Mouse (Mus musculus) cerebellum, postnatal 10 days (tissue): ENCODE measurements at regions not wholly inside any gene's neighbourhood (a gene's known extent, or its start where the extent isn't known, plus 50 kb on each side); places are given as distances from the start of the nearest gene placed in this dataset.
A peak's percentile ranks its signal among the peaks of the same experiment; 100 is the strongest.

ENCODE experiments used
- DNase-seq, 2 experiments: peaks; one replicate each; pipeline ENCODE4 v3.0.0; 2021; ENCODE audit warnings: mixed read lengths in 2 of 2

- peak in 1 of 2 experiments; percentile 9 for DNase-seq
These were observed 195.5 kb upstream of the Prdm1 start for GRCm38 (mm10) chr10:44723845-44724244.

DNA sequence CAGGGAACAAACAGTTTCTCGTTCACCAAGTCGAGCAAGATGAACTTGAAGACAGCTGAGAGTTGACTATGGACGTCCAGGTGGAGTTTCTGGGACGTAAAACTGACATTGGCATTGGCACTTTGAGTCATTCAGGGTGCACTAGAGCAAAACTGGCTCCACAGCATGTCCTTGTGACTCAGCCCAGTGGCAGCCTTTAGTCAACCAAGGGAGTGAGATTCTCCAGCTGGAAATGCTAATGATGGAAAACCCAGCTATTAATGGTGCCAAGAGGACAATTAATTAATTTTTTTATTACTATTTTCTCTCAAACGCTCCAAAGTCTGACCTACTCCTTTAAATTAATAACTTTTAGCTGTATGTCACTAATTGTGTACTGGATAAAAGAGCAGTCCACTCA, 195.0 kb upstream of the Prdm1 start:
- peak in 1 of 2 experiments; percentile 14 for DNase-seq

- DNase-seq = no peak
These were observed 193.4 kb upstream of the Prdm1 start for GRCm38 (mm10) chr10:44721670-44722069.

- DNase-seq = no peak
These were observed 188.3 kb upstream of the Prdm1 start for GRCm38 (mm10) chr10:44716612-44717011.

DNA sequence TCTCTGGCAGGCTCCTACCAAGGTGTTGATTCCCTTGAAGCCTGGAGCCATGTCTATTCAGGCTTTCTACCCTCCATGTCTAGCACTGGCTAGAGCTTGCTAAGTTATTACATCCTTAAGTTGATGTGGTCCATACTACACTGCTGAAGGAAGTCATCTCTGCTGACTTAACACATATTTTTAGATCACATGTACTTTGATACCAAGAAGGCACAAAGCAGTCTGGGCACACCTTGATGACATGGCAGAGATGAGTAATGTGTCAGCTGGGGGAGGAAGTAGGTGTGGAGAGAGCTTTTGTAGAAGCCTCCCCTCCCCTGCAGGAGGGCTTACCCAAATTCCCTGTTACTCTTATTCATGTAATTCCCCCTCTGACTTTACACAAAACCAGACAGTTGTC, 187.6 kb upstream of the Prdm1 start:
- DNase-seq = no peak

GRCm38 (mm10) chr10:44708830-44709229, 180.5 kb upstream of the Prdm1 start:
- DNase-seq = no peak

GRCm38 (mm10) chr10:44704143-44704542, 175.8 kb upstream of the Prdm1 start:
- DNase-seq = no peak

DNA sequence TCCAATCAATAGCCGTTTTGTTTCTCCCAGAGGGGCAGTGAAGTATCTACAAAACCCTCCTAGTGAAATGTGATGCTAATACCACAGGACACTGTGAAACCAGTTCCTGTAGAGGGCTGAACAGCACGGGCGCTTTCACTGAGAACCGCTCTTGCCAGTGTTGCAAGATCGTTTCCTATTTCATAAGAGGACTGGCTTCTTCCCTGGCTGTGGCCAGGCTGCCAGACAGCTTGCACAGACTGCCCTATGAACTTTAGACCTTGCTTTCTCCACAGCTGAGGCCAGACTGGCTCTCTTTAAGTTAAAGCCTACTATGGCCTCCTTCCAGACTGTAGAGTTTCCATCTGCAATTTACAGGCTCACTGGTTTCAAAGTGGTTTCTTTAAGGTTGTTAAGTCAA, 173.8 kb upstream of the Prdm1 start:
- no peak for DNase-seq

DNA sequence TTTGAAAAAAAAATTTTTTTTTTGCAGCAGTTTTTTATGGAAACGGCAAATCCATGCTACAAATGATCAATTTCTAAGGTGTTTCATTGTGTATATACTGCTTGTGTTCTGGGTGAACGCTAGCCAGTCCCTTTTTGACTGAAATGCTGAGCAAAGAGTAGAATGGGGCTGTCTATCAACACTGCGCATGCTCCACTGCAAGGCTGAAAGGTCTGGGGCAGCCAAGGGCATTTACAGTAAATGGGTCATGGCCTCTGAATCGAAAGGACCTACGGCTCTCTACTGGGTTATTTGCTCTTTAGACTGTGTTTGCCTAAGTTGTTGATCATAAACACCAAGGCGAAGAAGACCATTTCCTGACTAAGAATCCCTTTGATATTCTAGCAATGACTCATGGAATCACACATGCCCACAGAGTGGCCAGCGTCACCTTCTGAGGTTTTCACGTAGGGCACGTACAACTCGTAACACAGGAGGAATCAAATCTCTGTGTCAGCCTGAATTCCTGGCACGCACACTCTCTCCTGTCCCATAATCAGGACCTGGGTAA, 171.8 kb upstream of the Prdm1 start:
- DNase-seq = no peak

GRCm38 (mm10) chr10:44697966-44698365, 169.7 kb upstream of the Prdm1 start:
- no peak for DNase-seq

DNA sequence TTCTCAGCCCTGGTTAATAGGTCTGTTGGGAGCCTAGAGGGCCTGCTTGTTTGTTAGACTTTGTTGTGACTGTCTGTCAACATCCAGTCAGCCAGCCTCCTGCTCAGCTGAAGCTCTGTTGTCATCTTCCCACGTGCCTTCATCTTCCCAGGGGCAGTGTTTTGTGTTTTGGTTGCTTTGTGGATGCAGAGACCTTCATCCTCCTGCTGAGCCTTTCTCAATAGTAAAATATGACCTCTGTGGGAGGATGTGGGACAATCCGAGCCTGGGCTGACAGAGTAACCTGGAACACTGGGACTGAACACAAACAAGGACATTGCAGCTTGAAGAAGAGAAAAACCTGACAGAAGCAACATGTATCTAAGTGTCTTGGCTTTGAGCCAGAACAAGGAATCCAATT, 168.7 kb upstream of the Prdm1 start:
- DNase-seq = peak in 1 of 2 experiments; percentile 4

DNA sequence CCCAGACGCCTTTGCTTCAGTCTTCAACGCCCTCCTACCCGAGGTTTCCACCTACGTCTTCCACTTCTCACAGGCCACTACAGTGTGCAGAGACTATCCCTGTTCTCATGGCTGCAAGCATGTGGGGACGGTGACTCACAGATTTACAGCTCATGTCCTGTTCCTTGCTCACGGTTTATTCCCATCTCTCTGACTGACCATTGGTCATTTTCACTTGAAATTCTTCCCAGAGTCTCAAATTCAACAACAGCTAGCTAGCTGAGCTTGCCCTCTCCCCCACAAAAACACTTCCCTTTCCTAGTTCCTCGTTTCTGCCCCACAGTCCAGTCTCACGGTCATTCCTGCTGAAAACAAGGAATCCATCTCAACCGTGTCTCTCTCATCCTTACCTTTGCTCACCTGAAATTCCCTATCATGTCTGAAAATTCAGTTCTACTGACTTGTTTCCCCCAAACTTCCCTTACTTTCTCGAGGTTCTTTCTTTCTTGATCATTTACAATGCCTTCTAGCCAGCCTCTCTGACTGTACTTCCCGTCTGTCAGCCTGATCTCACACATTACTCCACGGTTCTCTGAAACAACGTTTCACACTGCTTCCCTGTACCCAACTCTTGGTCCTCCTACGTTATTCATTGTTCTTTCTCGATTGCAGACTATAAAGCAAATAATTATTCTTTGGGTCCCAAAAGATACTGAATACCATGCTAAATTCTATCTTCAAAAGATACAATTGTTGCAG, 163.5 kb upstream of the Prdm1 start:
- no peak for DNase-seq

DNA sequence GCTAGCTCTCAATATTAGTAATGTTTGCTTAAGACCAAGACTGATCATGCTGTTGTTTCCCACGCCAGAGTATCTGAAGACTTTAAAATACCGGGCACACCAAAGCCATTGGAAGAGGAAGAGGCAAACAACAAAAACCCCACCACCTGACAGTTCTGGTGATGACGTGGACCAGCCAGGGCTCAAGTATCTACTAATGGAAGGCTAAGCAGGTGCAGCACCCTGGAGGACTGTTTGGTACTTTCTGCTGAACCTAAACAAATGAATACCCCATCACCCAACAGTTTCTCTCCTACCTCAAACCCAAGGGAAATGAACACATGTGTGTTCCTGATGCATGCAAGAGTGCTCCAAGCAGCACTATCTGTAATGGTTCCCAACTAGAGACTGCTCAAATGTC, 160.3 kb upstream of the Prdm1 start:
- DNase-seq = no peak

DNA sequence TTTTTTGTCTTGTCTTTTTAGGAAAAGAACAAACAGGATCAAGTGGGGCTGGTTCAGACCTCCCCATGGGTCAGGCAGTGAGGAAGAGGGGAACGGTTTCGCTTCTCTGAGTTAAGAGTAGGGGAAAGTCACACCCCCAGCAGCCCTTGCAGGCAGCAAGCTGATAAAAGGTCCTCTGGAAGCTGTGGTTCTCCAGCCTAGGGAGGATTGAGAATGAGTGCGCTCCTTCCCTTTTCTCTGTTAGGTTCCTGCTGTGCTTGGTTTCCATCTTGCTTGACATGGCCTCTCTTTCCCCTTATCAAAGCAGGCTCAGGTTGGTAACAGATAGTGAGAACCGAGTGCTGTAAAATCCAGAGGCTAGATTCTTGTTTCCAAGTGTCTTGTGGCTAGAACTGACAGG, 157.8 kb upstream of the Prdm1 start:
- DNase-seq = no peak

GRCm38 (mm10) chr10:44685215-44685614, 156.9 kb upstream of the Prdm1 start:
- no peak for DNase-seq

- DNase-seq = no peak
These were observed 148.2 kb upstream of the Prdm1 start for GRCm38 (mm10) chr10:44676506-44676905.

- DNase-seq = no peak
These were observed 137.3 kb upstream of the Prdm1 start for GRCm38 (mm10) chr10:44665509-44666144.

DNA sequence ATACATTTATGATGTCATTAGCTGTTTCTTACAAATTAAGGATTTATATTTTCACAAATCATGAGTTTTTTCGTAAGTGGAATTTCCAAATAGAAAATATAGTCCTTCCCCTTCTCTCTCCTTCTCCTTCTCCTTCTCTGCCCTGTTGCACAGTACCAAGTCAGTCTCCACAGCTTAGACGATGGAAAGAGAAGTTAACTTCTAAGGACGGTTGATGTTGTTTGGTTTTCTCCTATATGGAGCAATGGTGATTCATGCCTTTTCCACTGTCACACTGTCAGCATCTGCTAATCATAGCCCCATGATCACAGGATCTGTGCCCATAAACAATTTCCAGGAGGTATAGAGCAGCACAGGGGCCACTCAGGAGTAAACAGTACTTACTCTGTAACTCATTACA, 131.2 kb upstream of the Prdm1 start:
- DNase-seq = no peak

GRCm38 (mm10) chr10:44653761-44654160, 125.5 kb upstream of the Prdm1 start:
- peak; percentile 90 to 95 for DNase-seq

DNA sequence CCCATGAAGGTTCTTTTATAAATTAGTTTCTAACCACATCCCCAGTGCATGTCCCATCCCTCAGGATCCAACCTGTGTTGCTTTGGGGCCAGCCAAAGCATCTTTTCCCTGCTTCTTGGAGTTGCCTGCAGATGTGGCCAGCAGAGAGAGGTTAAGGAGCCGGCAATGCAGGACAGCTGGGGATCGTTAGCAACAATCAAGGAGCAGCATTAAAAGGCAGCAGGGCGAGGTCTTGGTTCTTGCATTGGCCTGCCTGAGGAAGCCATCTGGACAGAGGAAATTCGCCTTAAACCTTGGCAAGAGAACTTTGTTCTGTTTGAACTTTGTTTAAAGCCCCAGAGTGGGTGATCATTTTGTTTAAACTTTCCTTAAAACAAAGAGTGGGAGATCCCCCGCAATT, 118.7 kb upstream of the Prdm1 start:
- no peak for DNase-seq

DNA sequence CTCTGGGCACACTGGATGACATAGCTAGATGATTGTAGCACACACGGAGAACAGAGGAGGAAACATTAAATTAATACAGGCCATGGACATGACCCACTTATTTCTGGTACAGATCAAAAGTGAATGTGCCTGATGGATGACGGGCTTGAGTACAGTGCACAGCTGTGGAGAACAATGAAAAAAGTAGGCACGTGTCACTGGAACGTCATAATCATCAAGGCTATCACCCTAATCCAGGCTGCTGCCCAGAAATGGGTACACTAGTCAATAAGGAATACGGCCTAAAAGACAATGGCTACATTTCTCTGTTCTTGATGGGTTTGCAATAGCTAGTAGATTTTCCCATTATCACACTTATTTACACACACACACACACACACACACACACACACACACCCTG, 118.3 kb upstream of the Prdm1 start:
- DNase-seq = no peak

DNA sequence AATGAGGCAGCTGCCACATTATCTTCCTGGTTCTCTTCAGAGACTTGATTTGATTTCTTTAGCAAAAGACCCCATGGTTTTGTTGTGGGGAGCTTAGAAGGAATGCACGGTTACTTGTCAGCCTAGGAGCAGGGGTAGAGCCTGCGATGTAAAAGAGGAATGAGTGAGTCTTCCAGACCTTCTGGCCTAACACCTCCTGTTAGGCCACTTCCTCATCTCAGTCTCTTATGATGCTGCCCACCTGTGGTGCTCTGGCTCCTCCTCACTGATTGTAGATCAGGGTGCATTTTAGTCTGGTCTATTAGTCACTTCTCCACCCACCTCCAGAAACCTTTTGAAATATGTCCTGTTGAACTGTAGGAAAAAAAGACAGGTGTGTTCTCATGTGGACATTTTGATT, 113.3 kb upstream of the Prdm1 start:
- DNase-seq = no peak

DNA sequence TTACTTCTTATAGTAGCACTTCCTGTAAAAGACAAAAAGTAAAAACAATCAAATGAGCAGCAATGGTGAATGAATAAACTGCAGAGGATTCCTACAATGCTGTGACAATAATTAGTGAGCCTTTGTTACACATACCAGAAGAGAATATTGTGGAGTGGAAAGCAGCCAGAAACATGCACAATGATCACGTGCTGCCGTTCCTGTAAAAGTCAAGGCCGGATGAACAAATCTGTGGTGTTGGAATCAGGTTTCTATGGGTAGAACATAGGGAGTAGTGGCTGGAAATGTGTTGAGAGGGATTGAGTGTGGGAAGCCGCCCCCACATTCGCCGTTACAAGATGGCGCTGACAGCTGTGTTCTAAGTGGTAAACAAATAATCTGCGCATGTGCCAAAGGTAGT, 112.3 kb upstream of the Prdm1 start:
- DNase-seq = no peak

DNA sequence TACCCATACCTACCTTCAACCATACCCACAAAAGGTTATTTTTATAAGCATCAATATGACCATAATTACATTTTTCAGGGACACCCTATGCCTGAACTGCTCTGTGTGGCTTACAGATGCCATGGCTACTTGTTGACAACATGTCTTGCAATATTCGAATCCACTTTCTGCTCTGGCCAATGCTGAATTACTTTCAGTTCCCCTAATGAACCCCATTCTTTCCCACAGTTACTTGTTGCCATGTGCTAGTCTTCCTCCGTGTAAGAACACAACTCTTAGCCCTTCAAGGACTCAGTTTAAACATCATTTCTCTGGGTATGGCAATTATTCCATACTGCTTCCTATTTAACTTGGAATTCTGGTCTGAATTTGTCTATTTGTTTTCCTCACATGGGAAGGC, 110.4 kb upstream of the Prdm1 start:
- no peak for DNase-seq

DNA sequence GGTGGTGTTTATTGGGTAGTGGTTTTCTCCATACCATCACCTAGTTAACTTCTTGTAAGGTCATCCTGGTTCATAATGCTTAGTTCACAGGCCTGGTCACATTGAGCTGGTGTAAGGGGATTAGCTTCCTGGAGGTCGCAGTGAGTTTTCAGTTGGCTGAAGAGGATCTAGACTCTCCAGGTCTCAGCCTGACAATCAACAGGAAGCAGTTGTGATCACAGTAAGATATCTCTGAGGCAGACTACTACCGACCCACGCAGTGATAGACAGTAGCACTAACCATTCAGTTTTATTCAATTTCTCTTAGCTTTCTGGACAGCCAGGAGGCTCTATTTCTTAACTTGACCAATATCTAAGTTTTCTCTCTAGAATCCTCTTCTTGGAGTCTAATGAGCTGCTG, 108.5 kb upstream of the Prdm1 start:
- no peak for DNase-seq
